Mouse (Mus musculus) liver, postnatal 0 days (tissue): ENCODE data around the gene Trpm6.

Experiments
- CTCF ChIP-seq: sonication (generic); IDR thresholded peaks from 2 replicates; pipeline ENCODE4 v1.5.1; 2016; ENCODE audit warnings: antibody characterized with exemption, low read depth
- EP300 ChIP-seq: IDR thresholded peaks from 2 replicates; pipeline ENCODE4 v1.6.1; 2016; ENCODE audit warnings: antibody characterized with exemption, low read depth, mild to moderate bottlenecking

DNA sequence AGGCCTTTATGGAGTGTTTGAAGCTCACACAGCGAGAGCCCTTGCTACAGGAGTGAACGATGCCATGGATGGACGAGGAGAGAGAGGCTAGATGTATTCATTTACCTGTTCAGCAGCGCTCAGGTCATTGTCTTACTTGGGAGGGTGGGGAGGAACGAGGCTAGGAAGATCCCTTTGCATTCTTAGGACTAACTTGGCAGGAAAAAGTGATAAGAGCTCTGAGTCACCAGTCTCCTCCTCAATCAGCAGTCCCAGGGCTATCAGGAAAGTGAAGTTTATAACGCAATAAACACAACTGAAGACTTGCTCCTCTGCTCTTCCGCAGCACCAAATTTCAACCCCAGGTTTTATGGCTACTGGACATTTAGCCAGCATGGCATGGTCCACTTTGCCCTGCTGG lies 19.5 kb upstream of the Trpm6 start:
- TF ChIP-seq CTCF (no peak), EP300 (no peak)
